Mouse (Mus musculus) liver, adult 2 months (tissue): ENCODE measurements around the gene Pdzd2. TPM values are rescaled to one million over a fixed set of nuclear protein-coding genes. Genes with fewer than 3 reads are reported as not detected.

Source experiments
- DNase-seq: peaks from one replicate; pipeline ENCODE4 v3.0.0-alpha.2; 2011; ENCODE audit warnings: low read depth, low spot score; ENCODE audit errors: extremely low read depth
- H3K27ac ChIP-seq: fragments of 200-500 bp; replicated peaks from 2 replicates; pipeline ENCODE4 v1.5.1; 2012; ENCODE audit warnings: low read depth, mild to moderate bottlenecking, control low read depth, inconsistent platforms, low read length; ENCODE audit not compliant: insufficient read depth
- H3K27me3 ChIP-seq: fragments of 200-500 bp; 2 replicates; pipeline ENCODE4 v1.6.1; 2012; ENCODE audit warnings: mild to moderate bottlenecking, moderate library complexity, low read length, inconsistent platforms; ENCODE audit not compliant: control insufficient read depth, insufficient read depth
- H3K36me3 ChIP-seq: fragments of 200-500 bp; 2 replicates; pipeline ENCODE4 v1.6.1; 2012; ENCODE audit warnings: low read length, inconsistent platforms; ENCODE audit not compliant: control insufficient read depth, insufficient read depth
- H3K4me1 ChIP-seq: fragments of 200-500 bp; 2 replicates; pipeline ENCODE4 v1.6.1; 2011; ENCODE audit warnings: low read length; ENCODE audit not compliant: control insufficient read depth, insufficient read depth
- H3K4me3 ChIP-seq: fragments of 200-500 bp; 2 replicates; pipeline ENCODE4 v1.5.1; 2011; ENCODE audit warnings: low read depth, mild to moderate bottlenecking, control low read depth, low read length, moderate library complexity; ENCODE audit not compliant: insufficient read depth
- H3K79me2 ChIP-seq: fragments of 200-500 bp; 2 replicates; pipeline ENCODE4 v1.6.1; 2012; ENCODE audit warnings: inconsistent platforms, mild to moderate bottlenecking, low read length, moderate library complexity; ENCODE audit not compliant: control insufficient read depth, insufficient read depth
- H3K9ac ChIP-seq: fragments of 200-500 bp; 2 replicates; pipeline ENCODE4 v1.6.1; 2012; ENCODE audit warnings: low read depth, mild to moderate bottlenecking, control low read depth, inconsistent platforms, low read length
- CTCF ChIP-seq: fragments of 200-500 bp; IDR thresholded peaks from 2 replicates; pipeline ENCODE4 v1.5.1; 2011; ENCODE audit warnings: low read depth, low read length, control low read depth
- POLR2A ChIP-seq: fragments of 200-500 bp; IDR thresholded peaks from 2 replicates; pipeline ENCODE4 v1.6.1; 2011; ENCODE audit warnings: low read length, control low read depth; ENCODE audit not compliant: insufficient read depth; ENCODE audit errors: extremely low read depth
- WGBS: fragments of 180-500 bp; shearing (Covaris S2); methylation state at CpG from one replicate; pipeline ENCODE4 v1.1.7; 2018; 5-methylcytosine and 5-hydroxymethylcytosine counted together
- polyA plus RNA-seq: library from polyadenylated mRNA; depleted of rRNA; stranded (reverse); fragments of >200 nt; gene quantifications from 2 replicates; pipeline ENCODE4 v1.2.3, GENCODE M21; 2012
- total RNA-seq: library from RNA; depleted of rRNA; stranded (reverse); fragments of >200 nt; gene quantifications from 2 replicates; pipeline ENCODE4 v1.2.3, GENCODE M21; 2014

Pdzd2 gene
- total and polyA plus RNA-seq, 2 experiments = 0.11 to 0.74 TPM

GRCm38 (mm10) chr15:12710036-12710435, 29.7 kb downstream of the Pdzd2 start:
- Histone ChIP-seq H3K4me1 (no peaks in the 10 kb centered on the region), H3K27ac (no peak overlapping the region), H3K27me3 (no peaks in the 10 kb centered on the region), H3K36me3 (no peaks in the 10 kb centered on the region), H3K79me2 (no peaks in the 10 kb centered on the region), H3K9ac (no peak overlapping the region), H3K4me3 (no peak overlapping the region)
- TF ChIP-seq CTCF (no peak), POLR2A (no peak)
- DNase-seq = no peak
- 79% methylated on average over 3 of the region's 3 CpGs for WGBS

- no peaks in the 10 kb centered on the region for H3K79me2 ChIP-seq
- WGBS = 23% methylated on average over 1 of the region's 1 CpGs
- DNase-seq = no peak
- H3K27ac ChIP-seq = no peak overlapping the region
- H3K27me3 ChIP-seq = no peaks in the 10 kb centered on the region
- H3K9ac ChIP-seq = no peak overlapping the region
- TF ChIP-seq POLR2A (no peak), CTCF (no peak)
- no peaks in the 10 kb centered on the region for H3K36me3 ChIP-seq
- H3K4me1 ChIP-seq = no peaks in the 10 kb centered on the region
- no peak overlapping the region for H3K4me3 ChIP-seq
These were observed 31.4 kb downstream of the Pdzd2 start for GRCm38 (mm10) chr15:12708297-12708696.

- no peaks in the 10 kb centered on the region for H3K36me3 ChIP-seq
- no peaks in the 10 kb centered on the region for H3K27me3 ChIP-seq
- H3K4me1 ChIP-seq = no peaks in the 10 kb centered on the region
- TF ChIP-seq CTCF = no peak
- TF ChIP-seq POLR2A = no peak
- no peaks in the 10 kb centered on the region for H3K79me2 ChIP-seq
- no peak overlapping the region for H3K27ac ChIP-seq
- DNase-seq = no peak
- H3K9ac ChIP-seq = no peak overlapping the region
- 77% methylated on average over 3 of the region's 3 CpGs for WGBS
- no peak overlapping the region for H3K4me3 ChIP-seq
These were observed 32.8 kb downstream of the Pdzd2 start for GRCm38 (mm10) chr15:12706902-12707301.

GRCm38 (mm10) chr15:12700367-12700766, 39.4 kb downstream of the Pdzd2 start:
- Histone ChIP-seq H3K79me2 (no peaks in the 10 kb centered on the region), H3K4me1 (no peaks in the 10 kb centered on the region), H3K9ac (no peak overlapping the region), H3K27me3 (no peaks in the 10 kb centered on the region), H3K36me3 (no peaks in the 10 kb centered on the region), H3K4me3 (no peak overlapping the region), H3K27ac (no peak overlapping the region)
- no peak for DNase-seq
- 59% methylated on average over 9 of the region's 9 CpGs for WGBS
- TF ChIP-seq POLR2A = no peak
- TF ChIP-seq CTCF = no peak

GRCm38 (mm10) chr15:12697741-12698140, 42.0 kb downstream of the Pdzd2 start:
- Histone ChIP-seq H3K4me1 (no peaks in the 10 kb centered on the region), H3K79me2 (no peaks in the 10 kb centered on the region), H3K4me3 (no peak overlapping the region), H3K9ac (no peak overlapping the region), H3K27me3 (no peaks in the 10 kb centered on the region), H3K36me3 (no peaks in the 10 kb centered on the region), H3K27ac (no peak overlapping the region)
- no peak for TF ChIP-seq POLR2A
- TF ChIP-seq CTCF = no peak
- WGBS = 69% methylated on average over 7 of the region's 7 CpGs
- no peak for DNase-seq

- Histone ChIP-seq H3K27ac (no peak overlapping the region), H3K9ac (no peak overlapping the region), H3K27me3 (no peaks in the 10 kb centered on the region), H3K4me1 (no peaks in the 10 kb centered on the region), H3K4me3 (no peak overlapping the region), H3K36me3 (no peaks in the 10 kb centered on the region), H3K79me2 (no peaks in the 10 kb centered on the region)
- TF ChIP-seq CTCF (no peak), POLR2A (no peak)
- 79% methylated on average over 8 of the region's 8 CpGs for WGBS
- no peak for DNase-seq
These were observed 42.8 kb downstream of the Pdzd2 start for GRCm38 (mm10) chr15:12696889-12697288.
